Mouse (Mus musculus): ENCODE measurements around the gene Arpc5. TPM values are rescaled to one million over a fixed set of nuclear protein-coding genes. Genes with fewer than 3 reads are reported as not detected.
A peak's percentile ranks its signal among the peaks of the same experiment; 100 is the strongest.

Gene Arpc5
- polyA plus RNA-seq, 1 experiment from 2014 or later: 297 TPM

DNA sequence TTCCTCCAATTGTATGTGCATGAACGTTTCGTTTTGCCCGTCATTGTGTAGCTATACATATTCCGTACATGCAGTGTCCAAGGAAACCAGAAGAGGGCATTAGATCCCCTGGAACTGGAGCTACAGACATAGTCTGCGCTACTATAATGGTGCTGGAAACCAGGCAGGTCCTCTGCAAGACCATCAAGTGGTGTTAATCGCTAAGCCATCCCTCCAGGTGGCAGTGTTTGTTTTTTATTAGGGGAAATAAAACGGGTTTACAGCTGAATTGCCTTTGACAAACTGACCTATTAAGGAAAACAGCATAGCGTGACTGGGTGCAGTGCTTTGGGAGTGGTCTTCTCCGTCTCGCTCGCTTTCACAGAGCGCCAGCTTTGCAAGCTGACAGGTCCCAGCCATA, 23.9 kb downstream of the Arpc5 start:
- H3K36me3 ChIP-seq (ENCODE audit: control insufficient read depth, insufficient read depth, low read length): no peaks in the 10 kb centered on the region
- no peak overlapping the region for H3K9ac ChIP-seq (ENCODE audit: low read length)
- DNase-seq (ENCODE audit: low spot score) (peak; percentile 53), ATAC-seq (ENCODE audit: insufficient read depth, low FRiP score, low TSS enrichment) (0 out of 2 replicates have a peak, but pooled peaks have one; percentile 36)
- H3K4me1 ChIP-seq (ENCODE audit: control insufficient read depth, insufficient read depth, low read length): peaks cover 14% of the 10 kb centered on the region
- H3K27ac ChIP-seq (ENCODE audit: low read depth, low read length): no peak overlapping the region
- H3K4me2 ChIP-seq (ENCODE audit: low read depth): no peak overlapping the region
- no peak overlapping the region for H3K4me3 ChIP-seq (ENCODE audit: low read depth, low read length)
- no peaks in the 10 kb centered on the region for H3K27me3 ChIP-seq (ENCODE audit: control insufficient read depth, insufficient read depth, low read length)
- H3K9me3 ChIP-seq (ENCODE audit: control insufficient read depth, low read length): no peaks in the 10 kb centered on the region
- 16% methylated on average over 12 of the region's 12 CpGs for WGBS

DNA sequence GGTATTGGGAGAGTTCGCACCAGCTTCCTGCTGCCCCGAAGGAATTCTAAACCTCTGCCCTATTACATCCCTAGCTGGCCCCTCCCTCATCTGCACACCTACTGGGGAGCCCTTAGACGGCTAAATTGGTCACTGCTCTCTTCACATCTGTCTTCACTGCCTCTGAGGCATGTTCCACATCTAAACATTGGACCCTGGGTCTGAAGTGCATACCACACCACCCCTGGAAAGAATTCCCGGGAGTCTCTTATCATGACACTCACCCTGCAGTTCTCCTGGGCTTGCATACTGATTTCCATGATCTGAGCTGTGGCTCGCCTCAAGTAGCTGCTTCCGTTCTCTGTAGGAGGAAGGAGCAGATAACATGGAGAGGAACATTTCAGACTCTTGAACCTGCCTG, 24.5 kb downstream of the Arpc5 start:
- H3K4me2 ChIP-seq (ENCODE audit: low read depth): no peak overlapping the region
- H3K27ac ChIP-seq (ENCODE audit: low read depth, low read length): peak overlapping the region; percentile 68; the same call in 1 of the 2 replicates
- H3K4me1 ChIP-seq (ENCODE audit: control insufficient read depth, insufficient read depth, low read length): peaks cover 14% of the 10 kb centered on the region
- WGBS: 5% methylated on average over 6 of the region's 6 CpGs
- H3K4me3 ChIP-seq (ENCODE audit: low read depth, low read length): no peak overlapping the region
- no peaks in the 10 kb centered on the region for H3K36me3 ChIP-seq (ENCODE audit: control insufficient read depth, insufficient read depth, low read length)
- no peak overlapping the region for H3K9ac ChIP-seq (ENCODE audit: low read length)
- H3K9me3 ChIP-seq (ENCODE audit: control insufficient read depth, low read length): no peaks in the 10 kb centered on the region
- no peaks in the 10 kb centered on the region for H3K27me3 ChIP-seq (ENCODE audit: control insufficient read depth, insufficient read depth, low read length)
- no peak; the same call in 1 of the 2 replicates for ATAC-seq (ENCODE audit: insufficient read depth, low FRiP score, low TSS enrichment)
- DNase-seq (ENCODE audit: low spot score): peak; percentile 33

DNA sequence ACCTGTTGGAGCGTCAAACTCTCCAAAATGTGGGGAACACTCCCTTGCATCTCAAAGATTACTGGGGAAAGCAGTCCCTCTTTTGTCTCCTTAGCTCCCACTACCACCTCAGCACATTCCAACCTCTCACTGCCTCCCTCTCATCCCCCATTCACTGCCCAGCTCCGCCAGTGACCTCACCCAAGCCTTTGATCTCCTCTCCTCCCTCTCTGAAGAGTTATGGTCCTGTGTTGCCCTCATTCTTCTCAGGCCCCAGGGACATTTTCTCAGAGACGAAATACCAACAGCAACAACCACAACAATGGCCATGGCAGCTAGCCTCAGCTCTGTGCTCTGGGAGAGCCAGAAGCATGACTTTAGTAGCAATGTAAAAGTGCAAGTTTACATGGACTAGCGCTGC, 24.9 kb downstream of the Arpc5 start:
- Histone ChIP-seq H3K4me2 (ENCODE audit: low read depth) (no peak overlapping the region), H3K4me3 (ENCODE audit: low read depth, low read length) (no peak overlapping the region), H3K27ac (ENCODE audit: low read depth, low read length) (peak overlapping the region; percentile 68; the same call in 1 of the 2 replicates), H3K9me3 (ENCODE audit: control insufficient read depth, low read length) (no peaks in the 10 kb centered on the region), H3K4me1 (ENCODE audit: control insufficient read depth, insufficient read depth, low read length) (peaks cover 14% of the 10 kb centered on the region), H3K36me3 (ENCODE audit: control insufficient read depth, insufficient read depth, low read length) (no peaks in the 10 kb centered on the region), H3K27me3 (ENCODE audit: control insufficient read depth, insufficient read depth, low read length) (no peaks in the 10 kb centered on the region), H3K9ac (ENCODE audit: low read length) (no peak overlapping the region)
- DNase-seq (ENCODE audit: low spot score): peak; percentile 33
- 9% methylated on average over 4 of the region's 4 CpGs for WGBS
- 0 out of 2 replicates have a peak, but pooled peaks have one; percentile 21 for ATAC-seq (ENCODE audit: insufficient read depth, low FRiP score, low TSS enrichment)

DNA sequence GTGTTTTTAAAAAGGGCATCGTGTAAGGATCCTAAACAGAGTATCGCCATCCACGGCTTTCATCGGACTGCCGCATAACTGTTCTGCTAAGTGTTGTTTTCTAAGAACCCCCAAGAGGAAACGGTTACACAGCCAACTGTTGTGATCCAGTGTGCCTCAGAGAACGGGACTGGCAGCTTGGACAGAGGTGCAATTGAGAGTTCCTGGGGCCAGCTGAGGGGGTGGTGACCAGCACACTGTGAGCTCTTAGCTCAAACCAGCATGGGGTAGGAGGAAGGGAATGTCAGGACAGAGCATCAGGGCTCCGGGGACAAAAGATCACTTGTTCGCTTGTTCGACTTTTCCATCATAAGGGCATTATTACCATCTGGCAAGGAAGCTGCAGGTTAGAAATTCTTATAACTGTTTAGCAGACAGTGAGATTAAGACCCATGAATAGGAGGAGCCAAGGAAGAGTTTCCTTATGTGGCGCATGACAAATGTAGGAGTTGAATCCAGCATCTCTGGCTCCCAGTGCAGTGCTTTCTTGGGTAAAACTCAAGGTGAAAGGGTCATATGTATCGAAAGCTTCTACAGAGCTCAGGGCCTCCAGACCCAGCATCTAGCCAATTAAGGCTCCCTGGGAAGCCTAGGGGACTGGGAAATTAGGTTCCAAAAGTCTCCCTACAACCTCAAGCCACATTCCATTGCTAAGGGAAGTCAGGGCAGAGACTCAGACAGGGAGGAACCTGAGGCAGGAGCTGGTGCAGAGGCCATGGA, 26.6 kb downstream of the Arpc5 start:
- Histone ChIP-seq H3K27me3 (ENCODE audit: control insufficient read depth, insufficient read depth, low read length) (no peaks in the 10 kb centered on the region), H3K4me1 (ENCODE audit: control insufficient read depth, insufficient read depth, low read length) (peaks cover 14% of the 10 kb centered on the region), H3K9me3 (ENCODE audit: control insufficient read depth, low read length) (no peaks in the 10 kb centered on the region), H3K4me2 (ENCODE audit: low read depth) (no peak overlapping the region), H3K4me3 (ENCODE audit: low read depth, low read length) (no peak overlapping the region), H3K27ac (ENCODE audit: low read depth, low read length) (peak overlapping the region; percentile 80), H3K9ac (ENCODE audit: low read length) (no peak overlapping the region; the same call in 1 of the 2 replicates), H3K36me3 (ENCODE audit: control insufficient read depth, insufficient read depth, low read length) (no peaks in the 10 kb centered on the region)
- 14% methylated on average over 12 of the region's 12 CpGs for WGBS
- DNase-seq (ENCODE audit: low spot score): peak; percentile 62
- 0 out of 2 replicates have a peak, but pooled peaks have one; percentile 32 for ATAC-seq (ENCODE audit: insufficient read depth, low FRiP score, low TSS enrichment)

DNA sequence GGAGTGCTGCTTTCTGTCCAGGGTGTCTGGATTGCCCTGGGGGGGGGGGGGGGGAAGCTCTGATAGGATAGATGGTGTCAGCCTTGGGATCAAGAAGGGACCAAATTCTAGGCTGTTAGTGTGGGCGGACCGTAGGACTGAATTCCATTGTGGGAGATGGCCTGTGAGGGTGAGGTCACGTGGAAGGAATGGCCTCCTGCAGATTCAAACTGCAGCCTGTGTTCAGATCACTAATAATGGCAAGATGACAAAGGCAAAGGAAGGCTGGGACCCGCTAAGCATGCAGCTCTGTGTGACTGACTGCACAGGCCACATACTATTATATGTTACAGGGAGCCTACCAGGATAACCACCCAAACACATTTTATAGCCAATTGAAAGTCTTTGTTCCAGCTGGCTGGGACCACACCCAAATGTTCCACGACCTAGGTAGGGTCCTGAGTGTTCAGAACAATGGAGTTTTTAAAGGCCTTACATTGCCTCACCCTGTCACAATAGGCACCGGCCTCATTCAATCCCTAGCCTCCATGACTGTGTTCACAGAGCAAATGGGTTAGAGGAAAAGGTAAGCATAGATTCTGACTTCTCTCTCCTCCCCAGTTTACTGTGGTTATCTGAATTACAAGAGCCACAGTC, 27.3 kb downstream of the Arpc5 start:
- H3K27ac ChIP-seq (ENCODE audit: low read depth, low read length): peak overlapping the region; percentile 80
- H3K27me3 ChIP-seq (ENCODE audit: control insufficient read depth, insufficient read depth, low read length): no peaks in the 10 kb centered on the region
- H3K9ac ChIP-seq (ENCODE audit: low read length): no peak overlapping the region
- peaks cover 14% of the 10 kb centered on the region for H3K4me1 ChIP-seq (ENCODE audit: control insufficient read depth, insufficient read depth, low read length)
- H3K4me2 ChIP-seq (ENCODE audit: low read depth): no peak overlapping the region
- WGBS: 19% methylated on average over 6 of the region's 6 CpGs
- H3K9me3 ChIP-seq (ENCODE audit: control insufficient read depth, low read length): no peaks in the 10 kb centered on the region
- 0 out of 2 replicates have a peak, but pooled peaks have one; percentile 32 for ATAC-seq (ENCODE audit: insufficient read depth, low FRiP score, low TSS enrichment)
- H3K4me3 ChIP-seq (ENCODE audit: low read depth, low read length): no peak overlapping the region
- peak; percentile 53 for DNase-seq (ENCODE audit: low spot score)
- H3K36me3 ChIP-seq (ENCODE audit: control insufficient read depth, insufficient read depth, low read length): no peaks in the 10 kb centered on the region

DNA sequence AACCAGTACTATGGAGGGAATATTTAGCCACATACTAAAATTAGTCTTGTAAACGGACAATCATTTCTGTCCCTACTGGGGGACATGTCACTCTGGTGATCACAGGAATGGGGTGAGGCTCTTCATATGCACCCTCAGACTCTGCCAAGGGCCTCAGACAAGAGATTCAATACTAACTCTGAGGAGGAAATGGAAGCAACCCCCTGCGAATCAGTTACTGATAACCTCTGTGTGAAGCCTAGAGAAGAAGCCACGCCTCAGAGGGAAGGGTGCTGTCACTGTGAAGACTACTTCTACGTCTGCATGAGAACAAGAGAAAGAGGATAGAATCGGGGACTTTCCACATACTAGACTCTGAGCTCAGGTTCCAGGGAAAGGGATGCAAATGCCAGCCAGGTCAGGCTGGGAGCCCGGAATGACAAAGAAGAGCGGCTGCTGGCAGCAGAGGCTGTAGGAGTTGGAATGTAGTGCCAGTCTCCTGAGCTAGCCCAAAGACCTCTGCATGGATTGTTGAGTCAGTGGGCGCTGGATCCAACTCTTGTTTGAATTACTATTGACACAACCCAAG, 29.4 kb downstream of the Arpc5 start:
- Histone ChIP-seq H3K4me1 (ENCODE audit: control insufficient read depth, insufficient read depth, low read length) (peaks cover 14% of the 10 kb centered on the region), H3K9ac (ENCODE audit: low read length) (no peak overlapping the region), H3K27ac (ENCODE audit: low read depth, low read length) (no peak overlapping the region), H3K27me3 (ENCODE audit: control insufficient read depth, insufficient read depth, low read length) (no peaks in the 10 kb centered on the region), H3K4me2 (ENCODE audit: low read depth) (no peak overlapping the region), H3K4me3 (ENCODE audit: low read depth, low read length) (no peak overlapping the region), H3K36me3 (ENCODE audit: control insufficient read depth, insufficient read depth, low read length) (no peaks in the 10 kb centered on the region), H3K9me3 (ENCODE audit: control insufficient read depth, low read length) (no peaks in the 10 kb centered on the region)
- ATAC-seq (ENCODE audit: insufficient read depth, low FRiP score, low TSS enrichment): no peak
- WGBS: 74% methylated on average over 8 of the region's 8 CpGs
- no peak for DNase-seq (ENCODE audit: low spot score)

DNA sequence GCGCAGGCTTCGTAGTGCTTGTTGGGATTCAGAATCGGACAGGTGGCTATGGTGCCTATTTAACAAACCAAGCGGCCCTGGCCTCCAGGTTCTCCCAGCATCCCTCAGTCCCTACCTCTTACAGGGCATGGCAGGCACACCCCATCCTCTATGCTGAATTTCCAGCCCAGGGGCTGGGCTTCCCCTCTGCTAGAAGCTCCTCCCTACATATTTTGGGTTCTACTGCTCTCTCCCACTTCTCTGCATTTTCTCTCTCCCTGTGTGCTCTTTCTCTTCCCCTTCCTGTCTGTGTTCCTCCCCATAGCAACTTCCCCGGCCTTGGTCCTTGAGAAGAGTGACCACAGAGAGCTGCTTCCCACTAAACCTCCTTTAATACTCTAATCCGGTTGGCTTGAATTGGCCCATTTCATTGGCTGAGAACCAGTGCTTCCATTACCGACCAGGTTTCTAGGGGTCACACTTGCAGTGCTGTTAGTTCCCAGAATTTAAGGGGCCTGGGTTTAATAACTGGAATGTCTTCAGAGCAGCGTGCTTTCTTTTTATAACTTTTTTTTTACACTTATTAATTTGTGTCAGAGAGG, 30.4 kb downstream of the Arpc5 start:
- no peaks in the 10 kb centered on the region for H3K27me3 ChIP-seq (ENCODE audit: control insufficient read depth, insufficient read depth, low read length)
- no peak overlapping the region for H3K27ac ChIP-seq (ENCODE audit: low read depth, low read length)
- peaks cover 11% of the 10 kb centered on the region for H3K4me1 ChIP-seq (ENCODE audit: control insufficient read depth, insufficient read depth, low read length)
- H3K4me2 ChIP-seq (ENCODE audit: low read depth): no peak overlapping the region
- no peak overlapping the region for H3K4me3 ChIP-seq (ENCODE audit: low read depth, low read length)
- no peak overlapping the region for H3K9ac ChIP-seq (ENCODE audit: low read length)
- no peaks in the 10 kb centered on the region for H3K36me3 ChIP-seq (ENCODE audit: control insufficient read depth, insufficient read depth, low read length)
- no peak for DNase-seq (ENCODE audit: low spot score)
- WGBS: 86% methylated on average over 8 of the region's 8 CpGs
- ATAC-seq (ENCODE audit: insufficient read depth, low FRiP score, low TSS enrichment): no peak
- H3K9me3 ChIP-seq (ENCODE audit: control insufficient read depth, low read length): no peaks in the 10 kb centered on the region

DNA sequence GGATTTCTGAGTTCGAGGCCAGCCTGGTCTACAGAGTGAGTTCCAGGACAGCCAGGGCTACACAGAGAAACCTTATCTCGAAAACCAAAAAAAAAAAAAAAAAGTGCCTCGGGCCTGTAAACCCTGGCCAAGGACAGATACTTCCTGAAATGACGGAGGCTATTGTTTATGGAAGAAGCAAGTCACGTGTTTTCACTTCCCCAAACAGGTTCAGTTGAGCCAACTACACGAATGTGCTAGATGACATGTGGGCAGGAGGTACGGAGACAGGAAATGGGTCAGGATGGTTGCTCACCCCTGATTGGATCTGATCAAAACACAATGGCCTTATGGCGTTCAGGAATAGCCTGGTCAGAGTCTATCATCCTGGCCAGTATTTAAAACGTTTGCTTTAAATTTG, 31.8 kb downstream of the Arpc5 start:
- DNase-seq (ENCODE audit: low spot score): no peak
- Histone ChIP-seq H3K27me3 (ENCODE audit: control insufficient read depth, insufficient read depth, low read length) (no peaks in the 10 kb centered on the region), H3K4me3 (ENCODE audit: low read depth, low read length) (no peak overlapping the region), H3K4me2 (ENCODE audit: low read depth) (no peak overlapping the region), H3K36me3 (ENCODE audit: control insufficient read depth, insufficient read depth, low read length) (no peaks in the 10 kb centered on the region), H3K4me1 (ENCODE audit: control insufficient read depth, insufficient read depth, low read length) (peaks cover 5% of the 10 kb centered on the region; the same call in 1 of the 2 replicates), H3K9ac (ENCODE audit: low read length) (no peak overlapping the region), H3K27ac (ENCODE audit: low read depth, low read length) (no peak overlapping the region), H3K9me3 (ENCODE audit: control insufficient read depth, low read length) (no peaks in the 10 kb centered on the region)
- no peak for ATAC-seq (ENCODE audit: insufficient read depth, low FRiP score, low TSS enrichment)
- WGBS: 87% methylated on average over 9 of the region's 9 CpGs

Data from neural tube, embryonic 11.5 days (tissue).